Mouse (Mus musculus): ENCODE data around the gene Lcn4.

Gene Lcn4

DNA sequence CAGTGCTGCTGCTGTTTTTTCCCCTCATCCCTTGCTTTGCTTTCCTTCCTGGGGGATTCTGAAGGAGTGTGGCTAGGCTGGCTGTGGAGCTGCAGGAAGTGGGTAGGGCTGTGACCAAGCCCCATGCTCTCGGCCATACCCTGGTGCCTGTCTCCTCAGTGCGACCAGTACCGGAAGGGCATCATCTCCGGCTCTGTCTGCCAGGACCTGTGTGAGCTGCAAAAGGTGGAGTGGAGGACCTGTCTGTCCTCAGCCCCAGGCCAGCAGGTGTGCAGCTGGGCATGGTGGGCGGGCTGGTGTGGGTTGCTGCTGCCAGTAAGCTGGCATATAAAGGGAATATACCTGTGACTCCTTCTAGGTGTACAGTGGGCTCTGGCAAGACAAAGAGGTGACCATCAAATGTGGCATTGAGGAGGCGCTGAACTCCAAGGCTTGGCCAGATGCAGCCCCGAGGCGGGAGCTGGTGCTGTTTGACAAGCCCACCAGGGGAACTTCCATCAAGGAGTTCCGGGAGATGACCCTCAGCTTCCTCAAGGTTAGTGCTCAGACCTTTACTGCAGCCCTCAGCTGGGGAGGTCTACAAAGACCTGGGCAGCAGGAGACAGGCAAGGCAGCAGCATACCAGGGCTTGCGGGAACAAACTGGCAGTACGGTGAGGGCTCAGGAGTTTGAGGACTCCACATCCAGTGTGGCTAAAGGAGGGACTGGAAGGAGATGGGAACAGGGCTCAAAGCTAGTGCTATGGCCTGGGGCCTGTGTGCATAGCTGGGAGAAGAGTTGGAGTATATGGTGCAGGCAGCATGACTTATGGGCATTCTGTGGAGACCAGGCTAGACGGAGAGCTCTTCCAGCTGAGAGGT lies 36.2 kb downstream of the Lcn4 start:
- DNase-seq (ENCODE audit: low spot score): no peak

DNA sequence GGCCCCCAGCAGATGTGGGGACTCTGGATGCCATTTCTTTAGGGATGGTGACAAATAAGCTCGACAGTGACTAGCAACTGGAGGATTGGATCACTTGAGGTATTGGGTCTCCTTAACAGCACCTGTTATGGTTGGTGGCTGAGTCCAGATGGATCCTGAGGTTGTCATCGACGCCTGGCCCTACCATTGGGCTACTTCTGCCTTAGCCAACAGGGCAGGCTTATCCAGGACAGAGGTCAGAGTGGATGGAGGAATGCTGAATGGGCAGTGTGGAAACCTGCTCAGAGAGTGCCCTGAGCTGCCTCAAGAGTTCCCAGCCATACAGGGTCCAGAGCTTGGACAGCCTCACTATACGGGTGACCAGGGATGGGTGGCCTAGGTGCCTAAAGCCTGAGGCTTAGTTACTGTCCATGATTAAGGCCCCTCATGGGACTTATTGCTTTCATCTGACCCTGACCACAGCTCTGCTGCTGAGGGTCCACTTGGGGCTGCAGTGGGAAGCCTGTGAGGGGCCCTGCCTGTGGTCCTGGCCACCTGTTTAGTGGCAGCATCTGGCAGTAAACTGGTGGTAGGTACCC lies 37.0 kb downstream of the Lcn4 start:
- no peak for DNase-seq (ENCODE audit: low spot score)

DNA sequence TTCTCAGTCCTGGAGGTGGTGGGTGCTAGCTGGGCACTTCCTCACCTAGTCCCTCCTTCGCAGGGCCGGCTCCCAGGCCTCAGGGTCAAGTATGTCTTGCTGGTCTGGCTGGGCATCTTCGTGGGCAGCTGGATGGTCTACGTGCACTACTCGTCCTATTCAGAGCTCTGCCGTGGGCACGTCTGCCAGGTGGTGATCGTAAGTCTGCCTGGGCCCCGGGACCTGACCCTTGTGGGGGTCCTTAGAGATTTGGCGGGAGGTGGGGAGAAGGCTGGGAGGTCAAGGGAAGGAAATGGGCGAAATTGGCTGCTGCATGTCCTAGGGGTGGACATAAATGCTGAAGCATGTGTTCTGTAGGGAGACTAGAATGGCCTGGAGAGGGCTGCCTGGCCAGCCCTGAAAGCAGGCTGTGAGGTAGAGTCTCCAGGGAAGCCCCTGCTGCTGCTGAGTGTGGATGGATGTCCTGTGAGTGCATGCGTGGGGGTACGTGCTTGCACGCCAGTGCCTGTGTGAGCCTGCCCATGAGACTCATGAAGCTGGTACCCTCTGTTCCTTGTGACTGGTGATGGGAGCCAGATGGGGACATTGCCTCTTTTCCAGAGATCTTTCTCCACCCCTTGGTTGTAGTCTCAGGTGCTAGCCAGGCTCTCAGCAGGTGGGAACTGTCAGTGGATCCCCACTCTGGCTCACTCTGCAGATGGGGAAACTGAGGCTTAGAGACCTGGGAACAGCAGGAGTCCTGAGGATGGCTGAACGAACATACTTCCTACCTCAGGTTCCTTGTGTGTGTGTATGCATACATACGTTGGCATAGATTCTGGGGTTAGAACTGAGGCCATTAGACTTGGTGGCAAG lies 38.3 kb downstream of the Lcn4 start:
- no peak for DNase-seq (ENCODE audit: low spot score)

DNA sequence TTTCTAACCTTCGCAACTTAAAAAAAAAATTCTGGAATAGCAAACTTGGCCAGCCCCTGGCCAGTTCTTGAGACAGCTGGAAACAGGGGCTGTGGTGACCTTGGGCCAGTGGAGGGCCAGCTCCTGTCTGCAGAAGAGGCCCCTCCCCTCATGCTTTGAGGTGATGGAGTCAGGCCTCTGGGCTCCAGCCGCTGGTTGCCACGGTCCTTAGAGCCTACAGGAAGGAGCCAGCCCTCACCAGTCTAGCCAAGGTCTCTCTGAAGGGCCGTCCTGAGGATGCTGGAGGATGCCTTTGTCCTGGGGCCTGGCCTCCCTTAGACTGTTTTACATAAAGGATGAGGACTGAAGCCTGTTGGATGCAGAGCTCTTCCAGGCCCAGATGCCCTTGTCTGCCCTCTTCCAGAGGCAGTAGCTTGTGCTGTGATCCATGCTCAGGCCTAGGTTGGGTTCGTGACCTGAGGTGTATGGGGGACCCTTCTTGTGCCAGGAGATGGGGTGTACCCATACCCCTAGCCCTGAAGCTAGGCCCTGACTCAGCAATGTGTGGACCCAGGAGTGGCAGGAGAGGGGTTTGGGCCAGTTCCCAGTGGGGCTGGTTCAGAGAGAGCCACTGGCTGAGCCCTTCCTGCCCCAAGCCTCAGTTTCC lies 42.2 kb downstream of the Lcn4 start:
- DNase-seq (ENCODE audit: low spot score): no peak

DNA sequence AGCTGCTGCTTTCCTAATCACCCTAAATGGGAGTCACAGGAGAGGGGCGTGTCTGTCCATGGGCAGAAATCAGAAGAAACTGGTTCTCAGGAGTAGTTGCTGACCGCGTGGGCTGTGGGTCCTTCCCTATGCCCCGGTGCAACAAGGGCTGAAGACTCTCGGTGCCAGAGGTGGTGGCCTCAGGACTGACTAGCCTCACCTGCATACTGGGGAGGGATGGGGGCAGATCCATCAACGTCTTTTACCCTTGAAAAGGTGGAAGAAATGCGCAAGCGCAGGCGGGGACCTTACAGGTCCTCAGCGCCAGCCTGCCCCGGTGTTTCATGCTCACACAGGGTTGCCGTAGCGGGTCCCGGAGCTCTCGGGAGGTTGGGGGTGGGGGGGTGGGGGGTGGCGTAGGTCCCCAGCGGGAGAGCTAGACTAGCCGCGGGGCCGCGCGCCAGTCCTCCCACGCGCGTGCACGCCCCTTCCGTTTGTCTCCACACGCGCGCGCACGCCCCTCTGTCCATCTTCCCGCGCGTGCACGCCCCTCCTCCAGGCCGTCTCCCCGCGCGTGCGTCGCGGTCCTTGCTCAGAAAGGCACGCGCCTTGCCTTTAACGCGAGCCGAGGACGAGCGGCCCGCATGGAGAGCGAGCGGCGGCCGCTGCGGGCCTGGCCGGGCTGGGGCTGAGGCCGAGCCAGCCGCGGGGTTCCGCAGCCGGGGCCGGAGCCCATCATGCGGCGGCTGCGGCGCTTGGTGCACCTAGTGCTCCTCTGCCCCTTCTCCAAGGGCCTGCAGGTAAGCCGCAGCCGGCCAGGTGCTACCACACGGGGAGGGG lies 43.0 kb downstream of the Lcn4 start, which contains the start of gene Fam69b:
TSS of gene Fam69b (plus strand) at position 537 of the 819 bp plus-strand sequence.
- DNase-seq (ENCODE audit: low spot score): no peak

DNA sequence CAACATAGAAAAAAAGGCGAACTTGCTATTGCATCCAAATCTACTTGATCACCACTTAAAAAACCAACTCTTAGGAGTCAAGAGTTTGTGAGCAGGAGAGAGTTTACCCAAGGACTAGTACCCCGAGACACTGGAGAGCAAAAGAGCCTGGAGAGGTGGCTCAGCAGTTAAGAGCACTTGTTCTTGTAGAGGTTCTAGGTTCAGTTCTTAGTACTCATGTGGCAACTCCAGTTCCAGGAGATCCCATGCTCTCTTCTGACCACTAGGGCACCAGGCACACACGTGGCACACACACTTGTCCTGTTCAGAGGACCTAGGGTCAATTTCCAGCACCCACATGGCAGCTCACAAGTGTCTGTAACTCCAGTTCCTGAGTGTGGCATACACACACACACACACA lies 45.0 kb downstream of the Lcn4 start:
- DNase-seq (ENCODE audit: low spot score): no peak

DNA sequence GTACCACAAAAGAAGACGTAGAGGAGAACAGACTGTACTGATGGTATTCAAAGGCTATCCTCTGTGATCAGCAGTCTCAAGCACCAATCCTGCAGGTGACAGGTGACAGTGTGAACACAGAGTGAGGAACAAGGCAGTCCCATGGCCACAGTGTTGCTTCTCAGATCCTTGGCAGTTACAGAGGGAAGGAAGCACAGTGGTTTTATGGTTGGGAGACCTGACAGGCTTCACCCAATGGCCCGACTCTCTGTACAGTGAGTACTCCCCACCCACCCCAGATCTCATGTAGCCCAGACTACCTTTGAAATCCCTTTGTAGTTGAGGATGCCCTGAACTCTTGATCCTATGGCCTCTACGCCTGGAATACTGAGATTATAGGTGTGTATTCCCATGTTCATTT lies 45.7 kb downstream of the Lcn4 start:
- no peak for DNase-seq (ENCODE audit: low spot score)

DNA sequence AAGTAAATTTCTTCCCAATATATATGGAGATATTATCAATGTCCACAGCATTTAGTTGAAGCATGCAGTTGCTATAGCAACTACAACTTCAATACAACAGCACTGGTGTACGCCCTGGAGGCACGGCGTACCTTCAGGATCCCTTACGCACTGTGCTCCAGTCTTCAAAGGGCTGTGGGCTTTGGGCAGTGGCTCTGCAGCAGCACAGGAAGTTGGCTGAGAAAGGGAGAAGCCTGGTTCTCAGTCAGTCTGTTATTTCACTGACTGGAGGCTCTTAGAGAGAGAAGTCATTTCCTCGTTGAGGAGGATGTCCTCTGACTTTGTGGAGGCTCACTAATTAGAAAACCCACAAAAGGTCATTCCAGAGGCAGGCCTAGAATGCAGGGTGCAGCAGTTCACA lies 48.1 kb downstream of the Lcn4 start:
- DNase-seq (ENCODE audit: low spot score): no peak

DNA sequence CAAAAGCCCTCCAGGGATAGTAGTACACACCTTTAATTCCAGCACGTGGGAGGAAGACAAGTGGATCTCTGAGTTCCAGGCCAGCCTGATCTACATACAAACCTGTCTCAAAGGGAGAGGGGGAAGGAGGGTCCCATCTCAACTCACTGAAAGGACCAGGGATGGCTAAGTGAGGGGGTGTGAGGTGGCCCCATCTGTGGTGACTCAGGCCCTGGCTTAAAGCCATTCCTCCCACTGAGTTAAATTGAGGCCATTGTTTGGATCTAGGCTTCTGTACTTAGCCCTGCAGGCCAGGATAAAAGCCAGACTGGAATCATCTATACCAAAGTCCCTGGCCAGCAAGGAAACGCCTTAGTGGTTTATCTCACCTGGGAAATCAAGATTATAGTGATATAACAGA lies 49.8 kb downstream of the Lcn4 start:
- DNase-seq (ENCODE audit: low spot score): no peak

DNA sequence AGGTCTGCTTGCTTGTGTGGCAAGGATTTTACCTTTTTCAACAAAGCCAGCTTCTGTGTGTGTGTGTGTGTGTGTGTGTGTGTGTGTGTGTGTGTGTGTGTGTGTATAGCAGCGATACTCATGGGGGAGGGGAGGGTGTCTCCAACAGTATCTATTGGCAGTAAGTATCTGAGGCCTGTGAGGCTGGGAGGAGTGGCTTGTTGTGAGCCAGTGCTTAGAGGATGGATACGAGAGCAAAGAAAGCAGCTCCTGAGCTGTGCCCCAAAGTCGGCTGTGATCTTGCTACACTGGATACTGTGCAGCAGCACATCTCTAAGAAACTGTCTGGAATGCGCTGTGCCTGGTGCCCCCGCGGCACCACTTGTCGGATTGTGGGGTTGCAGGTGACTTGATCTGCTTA lies 53.2 kb downstream of the Lcn4 start:
- DNase-seq (ENCODE audit: low spot score): no peak
